Mouse (Mus musculus): ENCODE measurements around the gene Dag1.
A peak's percentile ranks its signal among the peaks of the same experiment; 100 is the strongest.

- peak; percentile 92 for TF ChIP-seq POLR2A (IDR thresholded peaks at IDR 0.05; ENCODE audit: low read depth, low read length)
- TF ChIP-seq CTCF (IDR thresholded peaks at IDR 0.05; ENCODE audit: borderline replicate concordance, insufficient read depth, low read length): no peak
Measured at GRCm38 (mm10) chr9:108305629-108306520, 42.1 kb upstream of the Dag1 start, which contains the start of the genes Rhoa and Tcta.
